Mouse (Mus musculus) hindbrain, postnatal 0 days (tissue): Measurements from ENCODE around the gene Grin3b. TPM values are rescaled to one million over a fixed set of nuclear protein-coding genes. Genes with fewer than 3 reads are reported as not detected.

Source experiments
- ATAC-seq: fragments of 200-750 bp; cut with Nextera tagmentation; 2 replicates; pipeline ENCODE4 v1.8.0; 2017; ENCODE audit warnings: mild to moderate bottlenecking, moderate TSS enrichment, moderate library complexity
- DNase-seq: peaks from one replicate; pipeline ENCODE4 v3.0.0-alpha.2; 2015; ENCODE audit warnings: low spot score
- H3K27ac ChIP-seq: fragments of 300-500 bp; sonication (generic); 2 replicates; pipeline ENCODE4 v1.5.1; 2014; ENCODE audit warnings: mild to moderate bottlenecking
- H3K27me3 ChIP-seq: fragments of 300-500 bp; sonication (generic); 2 replicates; pipeline ENCODE4 v1.6.1; 2014; ENCODE audit warnings: low read length, mixed read lengths; ENCODE audit not compliant: insufficient read depth
- H3K36me3 ChIP-seq: fragments of 300-500 bp; sonication (generic); 2 replicates; pipeline ENCODE4 v1.6.1; 2014; ENCODE audit warnings: low read length, mixed read lengths; ENCODE audit not compliant: insufficient read depth
- H3K4me1 ChIP-seq: fragments of 300-500 bp; sonication (generic); 2 replicates; pipeline ENCODE4 v1.6.1; 2014; ENCODE audit warnings: antibody characterized with exemption, low read length, mixed read lengths; ENCODE audit not compliant: insufficient read depth
- H3K4me2 ChIP-seq: fragments of 300-500 bp; sonication (generic); 2 replicates; pipeline ENCODE4 v1.6.1; 2014; ENCODE audit warnings: low read depth, mild to moderate bottlenecking, low read length, moderate library complexity, mixed read lengths
- H3K4me3 ChIP-seq: fragments of 300-500 bp; sonication (generic); 2 replicates; pipeline ENCODE4 v1.5.1; 2014; ENCODE audit warnings: low read length
- H3K9ac ChIP-seq: fragments of 300-500 bp; sonication (generic); replicated peaks from 2 replicates; pipeline ENCODE4 v1.6.1; 2014; ENCODE audit warnings: mild to moderate bottlenecking, low read length, moderate library complexity, mixed read lengths
- H3K9me3 ChIP-seq: fragments of 300-500 bp; sonication (generic); 2 replicates; pipeline ENCODE4 v1.6.1; 2016; ENCODE audit warnings: low read length, mixed read lengths
- CTCF ChIP-seq: IDR thresholded peaks from 2 replicates; pipeline ENCODE4 v1.5.1; 2016; ENCODE audit warnings: antibody characterized with exemption, control low read depth, low read depth
- WGBS: fragments of 180-500 bp; shearing (Covaris S2); extraction: QIAGEN DNeasy Blood & Tissue Kit; methylation state at CpG from one replicate; pipeline ENCODE4 v1.1.7; 2014; 5-methylcytosine and 5-hydroxymethylcytosine counted together
- polyA plus RNA-seq: library from polyadenylated mRNA; unstranded; fragments of >200 nt; fragmentation: Nextera tagmentation; extraction: Ambion mirVana; gene quantifications from 2 replicates; pipeline ENCODE4 v1.2.1, GENCODE M21; 2015
- total RNA-seq: library from RNA; depleted of rRNA; stranded (reverse); fragments of >200 nt; gene quantifications from 2 replicates; pipeline ENCODE4 v1.2.3, GENCODE M21; 2014

Gene Grin3b
- total and polyA plus RNA-seq, 2 experiments from 2014 or later = 0.51 to 0.68 TPM

- peak overlapping the region; percentile 97 for H3K27ac ChIP-seq
- no peaks in the 10 kb centered on the region for H3K36me3 ChIP-seq
- H3K4me3 ChIP-seq = 0 out of 2 replicates have a peak overlapping the region, but pooled peaks have one; percentile 4
- ATAC-seq = no peak
- peaks cover 19% of the 10 kb centered on the region for H3K4me1 ChIP-seq
- peaks cover 22% of the 10 kb centered on the region for H3K27me3 ChIP-seq
- DNase-seq = peak; percentile 90
- whole genome bisulfite sequencing = 2% methylated on average over 11 of the region's 11 CpGs
- peak overlapping the region; percentile 68 for H3K4me2 ChIP-seq
- no peaks in the 10 kb centered on the region for H3K9me3 ChIP-seq
- peak; percentile 90 for TF ChIP-seq CTCF
- H3K9ac ChIP-seq = no peak overlapping the region
Observed at GRCm38 (mm10) chr10:79986963-79987362, 16.4 kb downstream of the Grin3b start.

- H3K9ac ChIP-seq = peak overlapping the region; percentile 38
- no peaks in the 10 kb centered on the region for H3K36me3 ChIP-seq
- H3K4me2 ChIP-seq = peak overlapping the region; percentile 67
- H3K9me3 ChIP-seq = no peaks in the 10 kb centered on the region
- H3K4me3 ChIP-seq = peak overlapping the region; percentile 44
- no peak for TF ChIP-seq CTCF
- ATAC-seq (no peak), DNase-seq (no peak)
- WGBS = 12% methylated on average over 27 of the region's 27 CpGs
- H3K4me1 ChIP-seq = peaks cover 12% of the 10 kb centered on the region
- peaks cover 22% of the 10 kb centered on the region for H3K27me3 ChIP-seq
- peak overlapping the region; percentile 32; the same call in 1 of the 2 replicates for H3K27ac ChIP-seq
Observed at GRCm38 (mm10) chr10:79987771-79988505, 17.4 kb downstream of the Grin3b start.

GRCm38 (mm10) chr10:79988506-79989271, 18.2 kb downstream of the Grin3b start, which contains the start of gene Cnn2:
Gene Cnn2 (plus strand): TSS chr10:79988584.
- Histone ChIP-seq H3K4me1 (peaks cover 7% of the 10 kb centered on the region), H3K4me3 (peak within 1 kb of the TSS; percentile 44), H3K27ac (peak within 1 kb of the TSS; percentile 32; the same call in 1 of the 2 replicates), H3K9ac (peak within 1 kb of the TSS; percentile 38), H3K4me2 (peak within 1 kb of the TSS; percentile 67), H3K36me3 (no peaks in the 10 kb centered on the region), H3K27me3 (peaks cover 22% of the 10 kb centered on the region), H3K9me3 (no peaks in the 10 kb centered on the region)
- DNase-seq = no peak
- no peak for TF ChIP-seq CTCF
- no peak for ATAC-seq
- WGBS = 2% methylated on average over 59 of the region's 59 CpGs

GRCm38 (mm10) chr10:79989272-79989786, 18.8 kb downstream of the Grin3b start:
- H3K27me3 ChIP-seq = peaks cover 22% of the 10 kb centered on the region
- no peak overlapping the region for H3K27ac ChIP-seq
- H3K4me1 ChIP-seq = peaks cover 7% of the 10 kb centered on the region
- H3K4me2 ChIP-seq = peak overlapping the region; percentile 67
- DNase-seq = no peak
- H3K9me3 ChIP-seq = no peaks in the 10 kb centered on the region
- no peaks in the 10 kb centered on the region for H3K36me3 ChIP-seq
- WGBS = 34% methylated on average over 8 of the region's 8 CpGs
- TF ChIP-seq CTCF = no peak
- ATAC-seq = no peak
- H3K4me3 ChIP-seq = peak overlapping the region; percentile 44; the same call in 1 of the 2 replicates
- H3K9ac ChIP-seq = no peak overlapping the region

- ATAC-seq (no peak), DNase-seq (no peak)
- Histone ChIP-seq H3K36me3 (no peaks in the 10 kb centered on the region), H3K9ac (no peak overlapping the region), H3K27ac (no peak overlapping the region), H3K9me3 (no peaks in the 10 kb centered on the region), H3K4me2 (peak overlapping the region; percentile 67; the same call in 1 of the 2 replicates), H3K27me3 (peaks cover 22% of the 10 kb centered on the region), H3K4me3 (no peak overlapping the region), H3K4me1 (peaks cover 7% of the 10 kb centered on the region)
- WGBS = 19% methylated on average over 15 of the region's 15 CpGs
- no peak for TF ChIP-seq CTCF
Observed at GRCm38 (mm10) chr10:79989870-79990269, 19.4 kb downstream of the Grin3b start.

GRCm38 (mm10) chr10:79991099-79991498, 20.6 kb downstream of the Grin3b start:
- Histone ChIP-seq H3K36me3 (no peaks in the 10 kb centered on the region), H3K9me3 (no peaks in the 10 kb centered on the region), H3K9ac (no peak overlapping the region), H3K4me3 (no peak overlapping the region), H3K4me1 (peaks cover 3% of the 10 kb centered on the region), H3K4me2 (no peak overlapping the region), H3K27me3 (peaks cover 22% of the 10 kb centered on the region), H3K27ac (no peak overlapping the region)
- ATAC-seq (no peak), DNase-seq (no peak)
- 64% methylated on average over 12 of the region's 12 CpGs for WGBS
- TF ChIP-seq CTCF = no peak
